Mouse (Mus musculus) megakaryocyte, adult 5-6 weeks (primary cell): ENCODE data around the gene Itgb5. TPM values are rescaled to one million over a fixed set of nuclear protein-coding genes. Genes with fewer than 3 reads are reported as not detected.
A peak's percentile ranks its signal among the peaks of the same experiment; 100 is the strongest.

Source experiments
- ATAC-seq: 2 replicates; pipeline ENCODE4 v1.8.0; 2016; ENCODE audit warnings: mild to moderate bottlenecking, inconsistent platforms; ENCODE audit not compliant: poor library complexity, severe bottlenecking
- total RNA-seq, 2 experiments: library from RNA; stranded (forward) in 1 of 2; stranded (reverse) in 1 of 2; fragments of 153-499, 151-499 nt in 1 of 2; fragments of 221-1000, 200-1000 nt in 1 of 2; gene quantifications; 2 replicates each; pipeline versions ENCODE4 v1.2.3 to v1.2.4; 2015 to 2017

Gene Itgb5
- total RNA-seq, 2 experiments from 2014 or later: 11.8 to 17.2 TPM

DNA sequence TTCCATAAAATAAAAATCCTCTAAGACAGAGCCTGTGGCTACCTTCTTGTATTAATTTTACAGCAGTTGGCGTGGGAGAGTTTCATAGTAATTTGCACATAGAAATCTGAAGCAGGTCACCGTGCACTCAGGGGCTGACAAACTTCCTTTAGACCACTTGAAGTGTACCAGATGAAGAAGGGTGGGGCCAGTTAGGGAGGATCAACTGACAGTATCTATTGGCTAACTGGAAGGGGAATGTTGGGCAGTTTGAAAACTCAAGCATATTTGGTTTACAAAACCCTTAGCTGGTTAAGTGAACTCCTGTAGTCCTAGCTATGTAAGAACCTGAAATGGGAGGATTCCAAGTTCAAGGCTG, 137.8 kb downstream of the Itgb5 start:
- peak; percentile 45 for ATAC-seq

DNA sequence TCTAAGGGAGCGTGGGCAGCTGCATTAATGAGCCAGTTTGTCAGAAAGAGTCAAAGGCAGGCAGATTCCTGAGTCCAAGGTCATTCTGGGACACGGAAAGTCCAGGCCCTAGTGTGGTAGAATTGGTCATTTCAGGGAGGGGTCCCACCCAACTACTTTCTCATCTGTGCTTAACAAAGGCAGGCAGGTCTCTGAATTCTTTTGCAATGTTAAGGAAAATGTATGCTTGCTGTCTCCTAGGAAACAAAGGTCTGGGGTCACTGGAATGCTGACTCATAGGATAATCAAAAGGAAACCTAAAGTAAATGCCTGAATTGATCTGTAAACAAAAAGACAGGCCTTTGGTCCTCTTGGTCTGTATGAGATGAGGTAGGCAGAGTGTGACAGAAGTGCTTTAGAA, 150.4 kb downstream of the Itgb5 start:
- ATAC-seq: no peak

DNA sequence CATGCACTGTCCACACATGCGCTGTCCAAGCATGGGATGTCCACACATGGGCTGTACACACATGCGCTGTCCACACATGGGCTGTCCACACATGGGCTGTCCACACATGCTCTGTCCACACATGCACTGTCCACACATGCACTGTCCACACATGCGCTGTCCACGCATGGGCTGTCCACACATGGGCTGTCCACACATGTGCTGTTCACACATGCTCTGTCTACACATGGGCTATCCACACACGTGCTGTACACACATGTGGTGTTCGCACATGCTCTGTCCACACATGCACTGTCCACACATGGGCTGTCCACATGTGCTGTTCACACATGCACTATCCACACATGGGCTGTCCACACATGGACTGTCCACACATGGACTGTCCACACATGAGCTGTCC, 154.2 kb downstream of the Itgb5 start:
- ATAC-seq: no peak

DNA sequence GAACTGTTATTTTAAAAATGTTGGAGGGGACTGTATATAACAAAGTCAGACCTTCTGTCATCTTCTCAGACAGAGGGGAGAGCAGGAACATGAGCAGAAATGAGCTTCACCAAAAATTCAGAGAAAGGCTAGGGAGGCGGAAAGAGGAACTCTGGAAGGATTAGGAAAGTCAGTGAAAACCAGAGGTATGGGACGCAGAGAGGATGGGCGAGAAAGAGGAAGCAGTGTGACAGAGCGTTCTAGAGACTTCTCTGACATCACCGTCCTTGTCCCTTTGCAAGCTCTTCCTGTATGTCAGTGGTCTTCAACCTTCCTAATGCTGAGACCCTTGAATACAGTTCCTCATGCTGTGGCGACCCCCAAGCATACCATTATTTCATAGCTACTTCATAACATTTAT, 155.9 kb downstream of the Itgb5 start:
- ATAC-seq: peak; percentile 76

DNA sequence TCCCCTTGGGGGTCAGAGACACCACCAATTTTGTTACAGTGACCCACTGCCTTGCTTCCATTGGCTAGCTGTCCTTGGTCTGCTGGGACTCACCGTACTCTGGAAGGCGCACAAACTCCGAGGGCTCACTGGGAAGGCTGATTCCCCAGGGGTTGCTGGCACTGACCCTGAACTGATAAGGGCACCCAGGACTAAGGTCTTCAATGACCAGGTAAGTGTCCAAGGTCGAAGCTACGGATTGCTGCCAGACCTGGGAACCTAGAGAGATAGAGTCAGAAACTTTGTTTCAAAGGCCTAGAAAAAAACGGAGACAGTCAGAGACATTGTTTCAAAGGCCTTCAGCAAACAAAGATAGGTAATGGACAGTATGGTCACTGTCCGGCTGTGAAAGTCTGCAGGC, 157.5 kb downstream of the Itgb5 start:
- no peak for ATAC-seq

DNA sequence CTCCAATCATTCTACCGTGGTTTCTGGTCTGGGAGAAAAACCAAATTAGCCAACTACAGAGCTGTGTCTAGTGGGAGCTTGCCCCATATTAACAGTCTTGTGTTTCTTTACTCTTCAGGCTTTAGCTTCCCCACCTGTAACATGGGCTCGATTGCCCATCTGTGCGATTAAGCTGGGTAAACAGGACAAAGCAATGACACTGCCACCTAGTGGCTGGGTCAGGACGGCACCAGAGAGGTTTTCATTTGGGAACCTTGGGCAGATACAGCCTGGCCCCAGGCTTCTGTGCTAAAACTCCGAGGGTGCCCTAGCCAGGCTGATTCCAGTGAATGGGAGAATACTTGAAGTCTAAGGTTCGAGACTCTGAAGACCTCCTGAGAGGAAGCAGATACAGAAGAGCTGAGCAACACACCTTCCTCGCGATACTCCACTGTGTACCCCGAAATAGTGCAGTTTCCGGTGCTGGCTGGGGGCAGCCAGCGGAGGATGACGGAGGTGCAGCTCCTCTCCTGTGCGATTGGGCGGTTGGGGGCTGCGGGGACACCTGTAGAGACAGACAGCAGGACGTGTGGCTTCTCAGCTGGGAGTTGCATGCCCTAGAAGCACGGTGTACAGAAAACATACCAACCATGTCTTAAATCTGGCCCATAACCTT, 159.0 kb downstream of the Itgb5 start:
- ATAC-seq: peak; percentile 85

DNA sequence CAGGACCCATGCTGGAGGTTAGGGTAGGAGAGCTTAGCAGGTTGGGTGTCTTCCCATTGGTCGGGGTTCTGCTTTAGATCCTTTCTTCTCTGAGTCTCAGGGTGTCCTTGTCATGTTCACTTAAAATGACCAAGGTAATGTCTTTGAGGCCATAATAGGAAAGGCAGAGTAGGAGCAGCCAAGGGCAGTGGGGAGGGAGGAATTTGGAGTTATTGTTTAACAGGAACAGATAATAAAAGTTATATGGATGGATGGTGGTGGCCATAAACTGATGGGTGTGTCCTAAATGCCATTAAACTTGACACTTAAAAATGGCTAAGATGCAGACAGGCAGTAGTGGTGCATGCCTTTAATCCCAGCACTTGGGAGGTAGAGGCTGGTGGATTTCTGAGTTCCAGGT, 159.6 kb downstream of the Itgb5 start:
- ATAC-seq: no peak

DNA sequence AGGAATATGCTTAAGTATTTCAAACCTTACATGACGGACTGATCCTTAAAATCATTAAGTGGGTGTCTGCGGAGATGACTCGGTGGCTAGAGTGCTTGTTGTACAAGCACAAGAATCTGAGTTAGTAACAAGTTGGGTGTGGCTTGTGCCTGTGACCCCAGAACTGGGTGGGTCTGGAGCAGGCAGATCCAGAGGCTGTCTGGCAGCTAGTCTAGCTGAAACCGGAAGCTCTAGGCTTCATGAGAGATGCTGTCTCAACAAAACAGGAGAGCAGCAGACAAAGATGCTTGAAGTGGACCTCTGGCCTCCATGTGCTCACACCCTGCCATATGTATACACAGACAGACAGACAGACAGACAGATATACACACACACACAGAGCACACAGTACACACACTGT, 161.2 kb downstream of the Itgb5 start:
- no peak for ATAC-seq

DNA sequence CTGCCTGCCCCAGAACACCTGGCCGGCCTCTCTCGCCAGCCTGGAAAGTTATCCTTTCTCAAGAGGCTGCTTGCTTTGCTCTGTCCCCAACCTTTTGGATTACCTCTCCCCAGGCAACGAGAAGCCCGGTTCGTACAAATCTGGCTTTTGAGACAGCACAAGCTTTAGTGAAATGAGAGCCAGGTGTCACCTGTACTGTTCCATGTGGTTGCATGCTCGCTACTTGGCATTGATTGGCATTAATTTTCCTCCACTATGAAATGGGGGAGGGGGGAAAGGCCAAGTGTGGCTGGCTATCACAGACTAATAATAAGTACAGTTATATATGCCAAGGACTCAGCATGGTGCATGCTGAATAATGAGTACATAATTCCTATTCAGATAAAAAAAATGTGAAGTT, 164.9 kb downstream of the Itgb5 start:
- no peak for ATAC-seq

DNA sequence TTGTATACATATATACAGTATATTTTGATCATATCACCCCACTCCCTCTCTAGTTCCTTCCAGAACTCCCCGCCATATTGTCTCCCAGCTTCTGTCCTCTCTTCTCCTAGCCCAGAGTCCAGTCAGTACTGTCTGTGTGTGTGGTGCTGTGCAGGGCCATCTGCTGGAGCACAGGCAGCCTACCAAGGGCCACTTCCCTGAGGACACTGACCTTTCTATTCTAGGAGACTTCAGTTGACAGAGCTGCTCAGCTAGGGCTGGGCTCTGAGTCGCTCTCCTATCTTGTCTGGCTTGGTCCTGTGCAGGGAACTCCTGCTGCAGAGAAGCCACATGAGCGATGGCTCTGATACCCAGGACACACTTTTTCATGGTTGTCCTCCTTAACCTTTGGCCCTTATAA, 166.0 kb downstream of the Itgb5 start:
- ATAC-seq: no peak

DNA sequence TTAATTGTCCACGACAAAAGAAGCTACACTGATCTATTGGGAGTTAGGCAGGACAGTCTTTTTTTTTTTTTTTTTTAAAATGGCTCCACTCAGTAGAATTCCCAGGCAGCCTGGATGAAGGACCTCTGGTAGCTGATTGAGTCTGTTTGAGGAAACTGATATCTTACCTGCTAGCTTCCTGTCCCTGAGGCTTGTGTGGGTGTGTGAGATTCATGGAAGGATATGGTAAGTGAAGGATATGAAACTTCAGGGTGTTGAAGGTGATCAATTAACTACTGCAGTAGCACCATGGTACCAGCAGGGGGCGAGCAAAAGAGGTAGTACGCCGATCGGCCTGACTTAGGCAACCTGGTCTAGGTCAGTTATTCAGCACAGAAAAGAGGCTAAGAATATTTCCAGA, 166.6 kb downstream of the Itgb5 start:
- ATAC-seq: peak; percentile 94

DNA sequence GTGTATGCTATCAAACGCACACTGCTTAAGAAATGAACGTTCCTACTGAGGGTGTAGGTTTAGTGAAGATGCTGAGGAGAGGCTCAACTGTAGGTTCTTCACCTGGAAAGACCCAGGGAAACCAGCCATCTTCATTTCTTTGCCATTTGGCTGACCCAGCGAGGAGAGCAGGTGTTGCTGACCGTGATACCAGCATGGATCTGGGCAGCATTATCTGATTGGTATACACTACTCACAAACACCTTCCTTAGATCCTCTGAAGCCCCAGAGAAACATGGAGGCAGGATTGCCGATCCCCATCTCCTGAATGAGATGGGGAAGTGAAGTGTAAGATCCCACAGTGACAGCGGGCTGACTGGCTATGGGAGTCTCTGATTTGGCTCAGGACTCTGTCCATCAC, 168.5 kb downstream of the Itgb5 start:
- ATAC-seq: no peak

Other genes with a start within 250 kb of the Itgb5 start
- gene Heg1, start 145.3 kb upstream of the Itgb5 start, total RNA-seq (2015): 21.0 and 21.5 TPM in 2 replicates
- 10.7 and 12.0 TPM in 2 replicates for gene Heg1, start 145.3 kb upstream of the Itgb5 start, total RNA-seq (2017)
- 1.2 and 2.1 TPM in 2 replicates for gene Muc13, start 35.6 kb upstream of the Itgb5 start, total RNA-seq (2015)
- 0.81 and 1.8 TPM in 2 replicates for gene Muc13, start 35.6 kb upstream of the Itgb5 start, total RNA-seq (2017)
- 19.6 and 23.1 TPM in 2 replicates for gene Umps, start 137.4 kb downstream of the Itgb5 start, total RNA-seq (2015)
- gene Umps, start 137.4 kb downstream of the Itgb5 start, total RNA-seq (2017): 34.8 and 35.9 TPM in 2 replicates